Mouse (Mus musculus): ENCODE measurements at regions not wholly inside any gene's neighbourhood (a gene's known extent, or its start where the extent isn't known, plus 50 kb on each side); places are given as distances from the start of the nearest gene placed in this dataset.

- no peak for DNase-seq
Observed at GRCm38 (mm10) chr10:17475976-17476375, 247.0 kb upstream of the Cited2 start.

- peak; percentile 20 to 35 for DNase-seq
Observed at GRCm38 (mm10) chr10:17476720-17477119, 246.3 kb upstream of the Cited2 start.

GRCm38 (mm10) chr10:17478761-17479632 is 244.0 kb upstream of the Cited2 start:
- no peak for DNase-seq

- no peak for DNase-seq
Observed at GRCm38 (mm10) chr10:17482751-17483150, 240.3 kb upstream of the Cited2 start.

GRCm38 (mm10) chr10:17485049-17485449 is 238.0 kb upstream of the Cited2 start:
- no peak for DNase-seq

GRCm38 (mm10) chr10:17485515-17485914 is 237.5 kb upstream of the Cited2 start:
- DNase-seq = no peak

GRCm38 (mm10) chr10:17486011-17486410 is 237.0 kb upstream of the Cited2 start:
- DNase-seq = no peak

- no peak for DNase-seq
Observed at GRCm38 (mm10) chr10:17487460-17487859, 235.6 kb upstream of the Cited2 start.

- no peak for DNase-seq
Observed at GRCm38 (mm10) chr10:17491611-17492305, 231.3 kb upstream of the Cited2 start.

GRCm38 (mm10) chr10:17493137-17493536 is 229.9 kb upstream of the Cited2 start:
- DNase-seq = no peak

- no peak for DNase-seq
Observed at GRCm38 (mm10) chr10:17496831-17497230, 226.2 kb upstream of the Cited2 start.

GRCm38 (mm10) chr10:17510626-17511193 is 212.3 kb upstream of the Cited2 start:
- DNase-seq = no peak

- DNase-seq = no peak
Observed at GRCm38 (mm10) chr10:17511779-17512335, 211.2 kb upstream of the Cited2 start.

GRCm38 (mm10) chr10:17512487-17512886 is 210.5 kb upstream of the Cited2 start:
- no peak for DNase-seq

GRCm38 (mm10) chr10:17513756-17514155 is 209.3 kb upstream of the Cited2 start:
- no peak for DNase-seq

GRCm38 (mm10) chr10:17516068-17516467 is 206.9 kb upstream of the Cited2 start:
- DNase-seq = no peak

GRCm38 (mm10) chr10:17518423-17519175 is 204.4 kb upstream of the Cited2 start:
- DNase-seq = no peak

- DNase-seq = peak; percentile 52 to 63
Observed at GRCm38 (mm10) chr10:17522026-17522541, 200.9 kb upstream of the Cited2 start.

GRCm38 (mm10) chr10:17523558-17524328 is 199.3 kb upstream of the Cited2 start:
- DNase-seq = no peak

GRCm38 (mm10) chr10:17527151-17527737 is 195.8 kb upstream of the Cited2 start:
- DNase-seq = no peak

- DNase-seq = peak in 1 of 2 experiments; percentile 41
Observed at GRCm38 (mm10) chr10:17528116-17528515, 194.9 kb upstream of the Cited2 start.
